Mouse (Mus musculus) heart, adult 2 months (tissue): Measurements from ENCODE around the gene Ppp6c. TPM values are rescaled to one million over a fixed set of nuclear protein-coding genes. Genes with fewer than 3 reads are reported as not detected.

Experiments
- DNase-seq, 2 experiments: peaks; one replicate each; pipeline ENCODE4 v3.0.0; 2021
- H3K27ac ChIP-seq: fragments of 200-600 bp; 2 replicates; pipeline ENCODE4 v1.8.1; 2022
- H3K27me3 ChIP-seq: fragments of 200-500 bp; 2 replicates; pipeline ENCODE4 v1.6.1; 2012; ENCODE audit warnings: mild to moderate bottlenecking, low read length, inconsistent platforms, mixed read lengths; ENCODE audit not compliant: control insufficient read depth, insufficient read depth
- H3K36me3 ChIP-seq: fragments of 200-500 bp; 2 replicates; pipeline ENCODE4 v1.6.1; 2012; ENCODE audit warnings: low read length, inconsistent platforms; ENCODE audit not compliant: control insufficient read depth, insufficient read depth
- H3K4me1 ChIP-seq: fragments of 200-500 bp; 2 replicates; pipeline ENCODE4 v1.6.1; 2011; ENCODE audit warnings: low read length; ENCODE audit not compliant: control insufficient read depth, insufficient read depth
- H3K4me3 ChIP-seq: fragments of 200-600 bp; 2 replicates; pipeline ENCODE4 v1.8.1; 2022
- H3K79me2 ChIP-seq: fragments of 200-500 bp; replicated peaks from 2 replicates; pipeline ENCODE4 v1.6.1; 2012; ENCODE audit warnings: mild to moderate bottlenecking, inconsistent platforms, low read length, moderate library complexity, mixed read lengths; ENCODE audit not compliant: control insufficient read depth, insufficient read depth
- H3K9ac ChIP-seq: fragments of 200-500 bp; 2 replicates; pipeline ENCODE4 v1.6.1; 2012; ENCODE audit warnings: low read depth, mild to moderate bottlenecking, control low read depth, inconsistent platforms, low read length, mixed read lengths
- CTCF ChIP-seq: fragments of 200-600 bp; IDR thresholded peaks from 2 replicates; pipeline ENCODE4 v1.8.1; 2022; ENCODE audit warnings: antibody characterized with exemption, mild to moderate bottlenecking, moderate library complexity
- EP300 ChIP-seq: fragments of 200-500 bp; IDR thresholded peaks from 2 replicates; pipeline ENCODE4 v1.6.1; 2011; ENCODE audit warnings: low read depth, low read length, control low read depth; ENCODE audit not compliant: insufficient read depth
- POLR2A ChIP-seq: fragments of 200-500 bp; IDR thresholded peaks from 2 replicates; pipeline ENCODE4 v1.6.1; 2011; ENCODE audit warnings: mild to moderate bottlenecking, low read depth, low read length, control low read depth; ENCODE audit not compliant: insufficient read depth
- WGBS: fragments of 180-500 bp; shearing (Covaris S2); methylation state at CpG from one replicate; pipeline ENCODE4 v1.1.7; 2018; 5-methylcytosine and 5-hydroxymethylcytosine counted together
- intact Hi-C: fragments of 180-260 bp; cut with DNase I; formaldehyde crosslinking; loops from one replicate; pipeline ENCODE4 v1.15.1; 2025
- polyA plus RNA-seq: library from polyadenylated mRNA; depleted of rRNA; stranded (reverse); fragments of >200 nt; gene quantifications from 2 replicates; pipeline ENCODE4 v1.2.3, GENCODE M21; 2012
- total RNA-seq, 2 experiments: library from RNA; stranded (reverse); gene quantifications; 2 replicates each; pipeline ENCODE4 v1.2.3; 2021

Gene Ppp6c
- total and polyA plus RNA-seq, 3 experiments: 21.3 to 61.0 (median 50.0) TPM

- no peak for TF ChIP-seq CTCF
- no peak for TF ChIP-seq EP300
- no peak for TF ChIP-seq POLR2A
- no peaks in the 10 kb centered on the region for H3K27me3 ChIP-seq
- WGBS: 96% methylated on average over 2 of the region's 2 CpGs
- H3K4me1 ChIP-seq: peaks cover 1% of the 10 kb centered on the region; the same call in 1 of the 2 replicates
- H3K79me2 ChIP-seq: no peaks in the 10 kb centered on the region
- no peak overlapping the region for H3K9ac ChIP-seq
- no peak for DNase-seq
- H3K36me3 ChIP-seq: no peaks in the 10 kb centered on the region; the same call in 1 of the 2 replicates
- intact Hi-C loops: no loop called here
- H3K4me3 ChIP-seq: no peak overlapping the region
- H3K27ac ChIP-seq: no peak overlapping the region
These were observed 31.4 kb downstream of the Ppp6c start for GRCm38 (mm10) chr2:39194809-39195208.

GRCm38 (mm10) chr2:39190561-39191056 is 35.6 kb downstream of the Ppp6c start, which contains the start of gene Scai:
Gene Scai, minus strand, starts transcription at chr2:39190734.
- DNase-seq: peak; percentile 94 to 98
- no peaks in the 10 kb centered on the region; the same call in 1 of the 2 replicates for H3K36me3 ChIP-seq
- H3K27ac ChIP-seq: peak within 1 kb of the TSS; percentile 78
- H3K9ac ChIP-seq: peak within 1 kb of the TSS; percentile 82
- under 1% methylated on average over 41 of the region's 41 CpGs for WGBS
- peak within 1 kb of the TSS; percentile 93 for H3K4me3 ChIP-seq
- intact Hi-C loops: loop anchor here (2.0 kb wide), 2 partner anchors 36 to 126 kb away; partner anchors contain the start of genes Golga1 and Ppp6c
- no peaks in the 10 kb centered on the region for H3K27me3 ChIP-seq
- H3K4me1 ChIP-seq: peaks cover 1% of the 10 kb centered on the region; the same call in 1 of the 2 replicates
- peak; percentile 43; the same call in 1 of the 2 replicates for TF ChIP-seq POLR2A
- TF ChIP-seq EP300: peak; percentile 53; the same call in 1 of the 2 replicates
- TF ChIP-seq CTCF: peak; percentile 93
- no peaks in the 10 kb centered on the region for H3K79me2 ChIP-seq

- intact Hi-C loops: loop anchor here (2.0 kb wide), 2 partner anchors 37 to 125 kb away; partner anchors contain the start of genes Golga1 and Ppp6c
- 1% methylated on average over 36 of the region's 39 CpGs for WGBS
These were observed 36.2 kb downstream of the Ppp6c start for GRCm38 (mm10) chr2:39189961-39190560.

GRCm38 (mm10) chr2:39185942-39186341 is 40.3 kb downstream of the Ppp6c start:
- WGBS: 62% methylated on average over 3 of the region's 3 CpGs

More at GRCm38 (mm10) chr2:39189961-39190560, 36.2 kb downstream of the Ppp6c start:
- Histone ChIP-seq H3K4me3 (peak overlapping the region; percentile 93), H3K4me1 (peaks cover 1% of the 10 kb centered on the region; the same call in 1 of the 2 replicates), H3K9ac (peak overlapping the region; percentile 82), H3K27me3 (no peaks in the 10 kb centered on the region), H3K36me3 (no peaks in the 10 kb centered on the region; the same call in 1 of the 2 replicates), H3K79me2 (no peaks in the 10 kb centered on the region), H3K27ac (peak overlapping the region; percentile 78)
- DNase-seq: no peak
- TF ChIP-seq EP300: no peak
- TF ChIP-seq POLR2A: no peak
- no peak for TF ChIP-seq CTCF

GRCm38 (mm10) chr2:39183587-39183986 is 42.7 kb downstream of the Ppp6c start:
- H3K79me2 ChIP-seq: no peaks in the 10 kb centered on the region
- H3K36me3 ChIP-seq: no peaks in the 10 kb centered on the region
- no peaks in the 10 kb centered on the region for H3K4me1 ChIP-seq
- no peak overlapping the region for H3K9ac ChIP-seq
- WGBS: 96% methylated on average over 2 of the region's 2 CpGs
- no peak for DNase-seq
- TF ChIP-seq POLR2A (no peak), CTCF (no peak), EP300 (no peak)
- H3K27ac ChIP-seq: no peak overlapping the region
- intact Hi-C loops: no loop called here
- no peak overlapping the region for H3K4me3 ChIP-seq
- no peaks in the 10 kb centered on the region for H3K27me3 ChIP-seq

More at GRCm38 (mm10) chr2:39185942-39186341, 40.3 kb downstream of the Ppp6c start:
- Histone ChIP-seq H3K9ac (no peak overlapping the region), H3K4me3 (no peak overlapping the region), H3K4me1 (peaks cover 1% of the 10 kb centered on the region; the same call in 1 of the 2 replicates), H3K36me3 (no peaks in the 10 kb centered on the region; the same call in 1 of the 2 replicates), H3K27ac (no peak overlapping the region), H3K79me2 (no peaks in the 10 kb centered on the region), H3K27me3 (no peaks in the 10 kb centered on the region)
- DNase-seq: no peak
- intact Hi-C loops: no loop called here
- TF ChIP-seq EP300: no peak
- peak; percentile 17; the same call in 1 of the 2 replicates for TF ChIP-seq CTCF

GRCm38 (mm10) chr2:39160996-39161395 is 65.3 kb downstream of the Ppp6c start:
- no peak for DNase-seq
- Histone ChIP-seq H3K9ac (no peak overlapping the region), H3K4me1 (peaks cover 1% of the 10 kb centered on the region), H3K27ac (no peak overlapping the region), H3K36me3 (peaks cover 3% of the 10 kb centered on the region; the same call in 1 of the 2 replicates), H3K79me2 (no peaks in the 10 kb centered on the region; the same call in 1 of the 2 replicates), H3K4me3 (no peak overlapping the region), H3K27me3 (no peaks in the 10 kb centered on the region)
- intact Hi-C loops: no loop called here
- no peak for TF ChIP-seq POLR2A
- TF ChIP-seq CTCF: no peak
- TF ChIP-seq EP300: no peak
- 93% methylated on average over 1 of the region's 1 CpGs for whole genome bisulfite sequencing
